Mouse (Mus musculus): Measurements from ENCODE around the gene Odf3l2. TPM values are rescaled to one million over a fixed set of nuclear protein-coding genes. Genes with fewer than 3 reads are reported as not detected.

The Odf3l2 gene
- total RNA-seq, 2 experiments from 2014 or later: 0.27 TPM; not detected in 1

DNA sequence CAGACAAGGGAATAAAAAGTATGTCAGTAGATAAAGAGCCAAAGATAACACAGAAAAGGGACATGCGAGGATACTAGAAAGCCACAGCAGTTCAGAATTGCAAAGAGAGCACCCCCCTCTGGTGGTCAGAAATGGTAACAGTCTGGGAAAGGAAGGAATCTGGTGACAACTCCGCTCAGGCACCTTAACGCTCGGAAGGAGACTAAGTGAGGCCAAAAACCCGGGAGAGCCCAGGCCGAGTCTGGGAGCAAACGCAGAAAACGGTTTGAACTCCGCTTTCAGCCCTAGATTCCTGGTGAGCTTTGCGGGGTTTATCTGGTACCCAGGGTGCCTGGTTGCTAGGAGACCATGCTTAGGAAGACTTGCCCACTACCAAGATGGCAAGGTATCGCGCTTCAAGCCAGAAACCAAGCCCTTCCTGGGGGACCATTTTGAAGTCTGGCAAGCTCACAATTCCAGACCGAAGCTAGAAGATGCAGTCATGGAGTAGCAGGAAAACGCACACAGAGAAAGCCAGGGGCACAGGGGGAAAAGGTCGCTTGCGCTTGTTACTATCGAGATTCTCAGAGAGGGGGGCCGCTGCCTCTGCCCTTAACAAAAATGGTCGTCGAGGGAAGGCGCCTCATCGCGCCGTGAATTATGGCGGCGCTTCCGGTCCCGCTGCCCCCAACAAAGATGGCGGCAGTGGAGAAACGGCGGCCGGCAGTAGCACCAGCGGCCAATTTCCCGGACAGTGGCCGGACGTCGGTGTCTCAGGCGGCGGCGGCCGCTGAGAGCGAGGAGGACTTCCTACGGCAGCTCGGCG lies 23.4 kb upstream of the Odf3l2 start, which contains the start of gene Tpgs1:
TSS of gene Tpgs1 (plus strand) at position 599 of the 805 bp plus-strand sequence.
- Histone ChIP-seq H3K4me3 (peak within 1 kb of the TSS; percentile 94), H3K27ac (peak within 1 kb of the TSS; percentile 99)
- peak; percentile 87 for DNase-seq (ENCODE audit: extremely low spot score in 1 of 2, low spot score in 2 of 2)
- intact Hi-C loops (cut with DNase I): loop anchor here (1.0 to 10.0 kb wide), 4 partner anchors 12 to 1234 kb away; partner anchors contain the start of gene Ccdc105
- TF ChIP-seq CTCF (IDR thresholded peaks at IDR 0.05): peak; percentile 97

- peak overlapping the region; percentile 99 for H3K27ac ChIP-seq
- no peak for TF ChIP-seq CTCF (IDR thresholded peaks at IDR 0.05)
- intact Hi-C loops (cut with DNase I): loop anchor here (1.0 to 10.0 kb wide), 3 partner anchors 73 to 1233 kb away; partner anchors contain the start of gene Ccdc105
- no peak for DNase-seq (ENCODE audit: extremely low spot score in 1 of 2, low spot score in 2 of 2)
- H3K4me3 ChIP-seq: no peak overlapping the region
Observed at GRCm38 (mm10) chr10:79668076-79668475, 22.5 kb upstream of the Odf3l2 start.

DNA sequence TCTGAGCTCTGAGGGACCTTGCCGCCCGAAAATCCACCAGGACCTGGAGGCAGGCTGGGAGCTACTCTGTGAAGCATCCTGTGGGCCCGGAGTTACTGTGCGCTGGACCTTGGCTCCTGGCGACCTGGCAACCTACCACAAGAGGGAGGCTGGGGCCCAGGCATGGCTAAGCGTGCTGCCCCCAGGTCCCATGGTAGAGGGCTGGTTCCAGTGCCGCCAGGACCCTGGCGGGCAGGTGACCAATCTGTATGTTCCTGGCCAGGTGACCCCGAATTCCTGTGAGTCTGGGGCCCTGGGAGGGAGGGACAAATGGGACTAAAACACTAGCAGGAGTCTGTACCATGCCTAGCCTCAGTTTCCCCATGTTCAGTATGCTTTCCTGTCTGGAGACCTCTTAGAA lies 21.0 kb upstream of the Odf3l2 start:
- no peak for TF ChIP-seq CTCF (IDR thresholded peaks at IDR 0.05)
- H3K4me3 ChIP-seq: no peak overlapping the region
- intact Hi-C loops (cut with DNase I): loop anchor here (10.0 kb wide), 2 partner anchors 912 to 1232 kb away; partner anchors contain the start of gene Ccdc105

GRCm38 (mm10) chr10:79665051-79665450 lies 19.5 kb upstream of the Odf3l2 start:
- TF ChIP-seq CTCF (IDR thresholded peaks at IDR 0.05): no peak
- intact Hi-C loops (cut with DNase I): loop anchor here (10.0 kb wide), 2 partner anchors 910 to 1230 kb away; partner anchors contain the start of gene Ccdc105

More for the DNA sequence above, 21.0 kb upstream of the Odf3l2 start:
- H3K27ac ChIP-seq: no peak overlapping the region
- no peak for DNase-seq (ENCODE audit: extremely low spot score in 1 of 2, low spot score in 2 of 2)

DNA sequence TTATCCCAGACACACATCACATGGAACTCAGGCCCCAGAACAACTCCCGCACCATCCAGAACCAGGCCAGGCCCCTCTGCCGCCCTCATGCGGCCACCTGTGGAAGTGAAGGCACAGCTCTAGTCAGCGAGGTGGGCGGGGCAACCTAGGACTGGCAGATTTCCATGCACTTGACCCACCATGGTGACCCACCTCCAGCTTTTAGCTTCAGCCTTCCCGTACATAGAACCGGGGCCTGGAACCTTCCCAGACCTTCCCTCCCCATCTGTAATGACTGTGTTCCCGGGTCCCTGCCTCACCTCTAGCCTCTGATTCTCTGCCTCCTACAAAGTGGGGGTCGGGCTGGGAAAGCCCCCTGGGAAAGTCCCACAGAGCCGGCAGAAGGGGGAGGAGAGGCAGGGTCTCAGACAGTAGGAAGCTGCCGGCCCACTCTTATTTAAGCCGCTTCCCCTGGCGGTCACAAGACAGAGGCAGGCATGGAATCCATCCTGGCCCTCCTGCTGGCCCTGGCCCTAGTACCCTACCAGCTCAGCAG lies 18.7 kb upstream of the Odf3l2 start, which contains the start of gene Madcam1:
TSS of gene Madcam1 (plus strand) at position 429 of the 535 bp plus-strand sequence.
- peak in 1 of 2 experiments; percentile 70 for DNase-seq (ENCODE audit: extremely low spot score in 1 of 2, low spot score in 2 of 2)
- H3K4me3 ChIP-seq: no peak within 1 kb of the TSS
- H3K27ac ChIP-seq: no peak within 1 kb of the TSS
- peak; percentile 91 for TF ChIP-seq CTCF (IDR thresholded peaks at IDR 0.05)
- intact Hi-C loops (cut with DNase I): loop anchor here (10.0 kb wide), 2 partner anchors 909 to 1229 kb away; partner anchors contain the start of gene Ccdc105

More at GRCm38 (mm10) chr10:79665051-79665450, 19.5 kb upstream of the Odf3l2 start:
- no peak overlapping the region for H3K27ac ChIP-seq
- H3K4me3 ChIP-seq: no peak overlapping the region
- DNase-seq (ENCODE audit: extremely low spot score in 1 of 2, low spot score in 2 of 2): no peak

- intact Hi-C loops (cut with DNase I): loop anchor here (10.0 kb wide), 2 partner anchors 907 to 1227 kb away; partner anchors contain the start of gene Ccdc105
- H3K27ac ChIP-seq: no peak overlapping the region
- DNase-seq (ENCODE audit: extremely low spot score in 1 of 2, low spot score in 2 of 2): no peak
- TF ChIP-seq CTCF (IDR thresholded peaks at IDR 0.05): no peak
- no peak overlapping the region for H3K4me3 ChIP-seq
Observed at GRCm38 (mm10) chr10:79661861-79662260, 16.3 kb upstream of the Odf3l2 start.

- no peak for DNase-seq (ENCODE audit: extremely low spot score in 1 of 2, low spot score in 2 of 2)
- intact Hi-C loops (cut with DNase I): loop anchor here (10.0 kb wide), 2 partner anchors 905 to 1225 kb away; partner anchors contain the start of gene Ccdc105
- Histone ChIP-seq H3K27ac (no peak overlapping the region), H3K4me3 (no peak overlapping the region)
- peak; percentile 33 for TF ChIP-seq CTCF (IDR thresholded peaks at IDR 0.05)
Observed at GRCm38 (mm10) chr10:79660298-79660697, 14.8 kb upstream of the Odf3l2 start.

GRCm38 (mm10) chr10:79658829-79659228 lies 13.3 kb upstream of the Odf3l2 start:
- intact Hi-C loops (cut with DNase I): no loop called here
- no peak overlapping the region for H3K4me3 ChIP-seq
- no peak overlapping the region for H3K27ac ChIP-seq
- no peak for DNase-seq (ENCODE audit: extremely low spot score in 1 of 2, low spot score in 2 of 2)
- TF ChIP-seq CTCF (IDR thresholded peaks at IDR 0.05): peak; percentile 11; the same call in 1 of the 2 replicates

DNA sequence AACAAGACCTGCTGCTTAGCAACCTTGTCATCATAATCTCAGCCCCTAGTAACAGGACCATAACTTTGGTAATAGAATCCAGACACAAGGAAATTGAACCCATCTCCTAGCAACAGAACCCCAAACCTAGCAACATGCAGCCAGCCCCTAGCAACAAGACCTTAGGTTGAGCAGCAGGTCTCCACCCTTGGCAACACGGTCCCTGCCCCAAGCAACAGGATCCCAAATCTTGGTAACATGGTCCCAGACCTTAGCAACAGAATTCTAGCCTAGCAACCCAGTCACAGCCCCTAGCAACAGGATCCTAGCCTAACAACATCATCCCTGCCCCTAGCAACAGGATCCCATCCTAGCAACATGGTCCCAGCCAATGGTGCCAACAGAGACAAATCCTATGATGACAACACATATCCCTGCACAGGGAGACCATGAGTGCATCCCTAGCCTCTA lies 9.4 kb upstream of the Odf3l2 start:
- Histone ChIP-seq H3K4me3 (no peak overlapping the region), H3K27ac (peak overlapping the region; percentile 33)
- peak in 1 of 2 experiments; percentile 56 for DNase-seq (ENCODE audit: extremely low spot score in 1 of 2, low spot score in 2 of 2)
- intact Hi-C loops (cut with DNase I): no loop called here
- no peak for TF ChIP-seq CTCF (IDR thresholded peaks at IDR 0.05)

GRCm38 (mm10) chr10:79652789-79653188 lies 7.3 kb upstream of the Odf3l2 start:
- TF ChIP-seq CTCF (IDR thresholded peaks at IDR 0.05): no peak
- Histone ChIP-seq H3K4me3 (no peak overlapping the region), H3K27ac (no peak overlapping the region)
- intact Hi-C loops (cut with DNase I): no loop called here
- DNase-seq (ENCODE audit: extremely low spot score in 1 of 2, low spot score in 2 of 2): no peak

DNA sequence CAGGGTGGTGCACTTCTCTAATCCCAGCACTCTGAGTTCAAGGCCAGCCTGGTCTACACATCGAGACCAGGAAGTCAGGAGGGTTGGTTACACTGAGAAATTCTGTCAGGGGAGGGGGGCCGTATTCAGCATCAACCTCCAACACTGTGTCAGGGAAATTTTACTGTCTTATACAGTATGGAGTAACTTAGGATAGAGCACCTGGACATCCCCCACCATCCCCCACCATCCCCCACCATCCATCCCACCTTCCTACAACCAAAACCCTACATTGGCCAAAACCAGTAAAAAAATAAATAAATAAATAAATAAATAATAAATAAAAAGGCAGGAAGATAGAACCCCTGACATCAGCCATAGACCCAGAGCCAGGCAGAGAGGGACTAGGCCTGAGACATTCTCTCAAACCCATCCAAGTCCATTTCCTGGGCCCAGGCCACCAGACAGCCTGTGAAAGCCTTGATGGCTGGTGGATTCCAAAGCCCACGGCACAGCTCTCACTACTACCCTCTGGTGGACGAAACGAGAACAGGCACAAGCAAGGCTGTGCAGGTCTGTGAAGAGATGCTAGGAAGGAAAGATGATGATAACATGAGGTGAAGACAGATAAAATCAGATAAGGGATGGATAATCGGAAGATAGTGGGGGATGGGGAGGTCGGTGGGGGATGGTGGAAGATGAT lies 3.7 kb upstream of the Odf3l2 start:
- peak; percentile 72 to 87 for DNase-seq (ENCODE audit: extremely low spot score in 1 of 2, low spot score in 2 of 2)
- H3K4me3 ChIP-seq: no peak overlapping the region
- TF ChIP-seq CTCF (IDR thresholded peaks at IDR 0.05): peak; percentile 90
- no peak overlapping the region for H3K27ac ChIP-seq
- intact Hi-C loops (cut with DNase I): loop anchor here (1.0 kb wide), 1 partner anchor 54 kb away; no protein-coding TSS in a partner anchor

All from left cerebral cortex, adult 2 months (tissue).